Mouse (Mus musculus): ENCODE data around the gene Iglon5. TPM values are rescaled to one million over a fixed set of nuclear protein-coding genes. Genes with fewer than 3 reads are reported as not detected.

The Iglon5 gene
- total RNA-seq, 2 experiments from 2014 or later = 24.4 to 27.3 TPM

GRCm38 (mm10) chr7:43443126-43443916 lies 46.6 kb downstream of the Iglon5 start:
- peak; percentile 70 to 71 for DNase-seq (ENCODE audit: extremely low spot score in 1 of 2, low spot score in 2 of 2)
- no peak for TF ChIP-seq CTCF (IDR thresholded peaks at IDR 0.05)
- intact Hi-C loops (cut with DNase I) = loop anchor here (5.0 to 10.0 kb wide), 3 partner anchors 49 to 231 kb away; partner anchors contain the start of genes Ctu1, Iglon5 and Zfp715
- Histone ChIP-seq H3K27ac (peak overlapping the region; percentile 89), H3K4me3 (peak overlapping the region; percentile 56)

GRCm38 (mm10) chr7:43442684-43443083 lies 47.2 kb downstream of the Iglon5 start:
- Histone ChIP-seq H3K27ac (peak overlapping the region; percentile 89; the same call in 1 of the 2 replicates), H3K4me3 (peak overlapping the region; percentile 56)
- DNase-seq (ENCODE audit: extremely low spot score in 1 of 2, low spot score in 2 of 2) = no peak
- TF ChIP-seq CTCF (IDR thresholded peaks at IDR 0.05) = no peak
- intact Hi-C loops (cut with DNase I) = loop anchor here (5.0 to 10.0 kb wide), 3 partner anchors 50 to 232 kb away; partner anchors contain the start of genes Ctu1, Iglon5 and Zfp715

- intact Hi-C loops (cut with DNase I) = loop anchor here (5.0 to 10.0 kb wide), 3 partner anchors 51 to 234 kb away; partner anchors contain the start of genes Ctu1, Iglon5 and Zfp715
Observed at GRCm38 (mm10) chr7:43441071-43441470, 48.8 kb downstream of the Iglon5 start.

GRCm38 (mm10) chr7:43440482-43440881 lies 49.4 kb downstream of the Iglon5 start, which contains the start of gene Cldnd2:
Gene Cldnd2 (plus strand): TSS chr7:43440782.
- no peak for DNase-seq (ENCODE audit: extremely low spot score in 1 of 2, low spot score in 2 of 2)
- intact Hi-C loops (cut with DNase I) = loop anchor here (5.0 to 10.0 kb wide), 3 partner anchors 52 to 234 kb away; partner anchors contain the start of genes Ctu1, Iglon5 and Zfp715
- no peak for TF ChIP-seq CTCF (IDR thresholded peaks at IDR 0.05)

More at GRCm38 (mm10) chr7:43441071-43441470, 48.8 kb downstream of the Iglon5 start:
- DNase-seq (ENCODE audit: extremely low spot score in 1 of 2, low spot score in 2 of 2) = no peak
- no peak overlapping the region for H3K4me3 ChIP-seq
- H3K27ac ChIP-seq = no peak overlapping the region
- TF ChIP-seq CTCF (IDR thresholded peaks at IDR 0.05) = no peak

GRCm38 (mm10) chr7:43438611-43439010 lies 51.3 kb downstream of the Iglon5 start:
- Histone ChIP-seq H3K27ac (no peak overlapping the region), H3K4me3 (no peak overlapping the region)
- DNase-seq (ENCODE audit: extremely low spot score in 1 of 2, low spot score in 2 of 2) = no peak
- intact Hi-C loops (cut with DNase I) = no loop called here
- no peak for TF ChIP-seq CTCF (IDR thresholded peaks at IDR 0.05)

More at GRCm38 (mm10) chr7:43440482-43440881, 49.4 kb downstream of the Iglon5 start, which contains the start of gene Cldnd2:
- Histone ChIP-seq H3K27ac (no peak within 1 kb of the TSS), H3K4me3 (no peak within 1 kb of the TSS)

GRCm38 (mm10) chr7:43436341-43437255 lies 53.3 kb downstream of the Iglon5 start, which contains the start of gene Nkg7:
Gene Nkg7 (plus strand): TSS chr7:43437073.
- intact Hi-C loops (cut with DNase I) = no loop called here
- no peak for TF ChIP-seq CTCF (IDR thresholded peaks at IDR 0.05)
- DNase-seq (ENCODE audit: extremely low spot score in 1 of 2, low spot score in 2 of 2) = no peak
- H3K4me3 ChIP-seq = no peak within 1 kb of the TSS
- no peak within 1 kb of the TSS for H3K27ac ChIP-seq

GRCm38 (mm10) chr7:43434676-43435075 lies 55.2 kb downstream of the Iglon5 start:
- intact Hi-C loops (cut with DNase I) = no loop called here
- no peak for DNase-seq (ENCODE audit: extremely low spot score in 1 of 2, low spot score in 2 of 2)
- H3K4me3 ChIP-seq = no peak overlapping the region

GRCm38 (mm10) chr7:43432891-43433290 lies 57.0 kb downstream of the Iglon5 start:
- H3K27ac ChIP-seq = no peak overlapping the region
- no peak for DNase-seq (ENCODE audit: extremely low spot score in 1 of 2, low spot score in 2 of 2)
- no peak for TF ChIP-seq CTCF (IDR thresholded peaks at IDR 0.05)
- no peak overlapping the region for H3K4me3 ChIP-seq
- intact Hi-C loops (cut with DNase I) = no loop called here

More at GRCm38 (mm10) chr7:43434676-43435075, 55.2 kb downstream of the Iglon5 start:
- TF ChIP-seq CTCF (IDR thresholded peaks at IDR 0.05) = no peak
- no peak overlapping the region for H3K27ac ChIP-seq

- H3K27ac ChIP-seq = no peak overlapping the region
- intact Hi-C loops (cut with DNase I) = no loop called here
- DNase-seq (ENCODE audit: extremely low spot score in 1 of 2, low spot score in 2 of 2) = no peak
- no peak overlapping the region for H3K4me3 ChIP-seq
- TF ChIP-seq CTCF (IDR thresholded peaks at IDR 0.05) = no peak
Observed at GRCm38 (mm10) chr7:43429500-43429899, 60.4 kb downstream of the Iglon5 start.

- intact Hi-C loops (cut with DNase I) = no loop called here
- H3K4me3 ChIP-seq = no peak within 1 kb of the TSS
- TF ChIP-seq CTCF (IDR thresholded peaks at IDR 0.05) = no peak
Observed at GRCm38 (mm10) chr7:43427406-43427805, 62.5 kb downstream of the Iglon5 start, which contains the start of gene Lim2. Gene Lim2 (plus strand): TSS chr7:43427670.

GRCm38 (mm10) chr7:43423991-43424625 lies 65.8 kb downstream of the Iglon5 start:
- no peak for DNase-seq (ENCODE audit: extremely low spot score in 1 of 2, low spot score in 2 of 2)
- TF ChIP-seq CTCF (IDR thresholded peaks at IDR 0.05) = no peak
- intact Hi-C loops (cut with DNase I) = loop anchor here (1.0 kb wide), 2 partner anchors 42 to 71 kb away; no protein-coding TSS in a partner anchor
- Histone ChIP-seq H3K27ac (no peak overlapping the region), H3K4me3 (no peak overlapping the region)

More at GRCm38 (mm10) chr7:43427406-43427805, 62.5 kb downstream of the Iglon5 start, which contains the start of gene Lim2:
- no peak for DNase-seq (ENCODE audit: extremely low spot score in 1 of 2, low spot score in 2 of 2)
- no peak within 1 kb of the TSS for H3K27ac ChIP-seq

Data from left cerebral cortex, adult 2 months (tissue).